Mouse (Mus musculus): ENCODE data around the gene Ptgdr.

DNA sequence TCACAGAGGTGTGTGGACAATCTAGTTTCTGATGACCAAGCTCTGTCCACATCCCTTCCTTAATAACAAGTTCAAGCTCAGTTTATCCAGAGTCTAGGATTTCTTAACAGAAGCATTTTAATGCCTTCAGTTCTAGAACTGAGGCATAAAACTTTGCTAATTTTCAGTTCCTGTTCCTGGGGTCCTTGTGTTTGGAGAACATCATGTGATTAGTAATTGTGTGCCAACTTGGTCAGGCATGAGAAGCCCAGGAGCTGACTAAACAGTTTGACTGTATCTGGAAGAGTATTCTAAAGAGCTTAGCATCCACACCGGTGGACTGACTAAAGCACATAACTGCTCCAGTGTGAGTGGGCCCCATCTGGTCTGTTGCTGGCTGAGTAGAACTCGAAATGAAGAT, 24.0 kb downstream of the Ptgdr start:
- TF ChIP-seq CTCF (IDR thresholded peaks at IDR 0.05; ENCODE audit: low read depth, low read length): no peak
- TF ChIP-seq POLR2A (IDR thresholded peaks at IDR 0.05; ENCODE audit: borderline replicate concordance, low read depth, low read length): no peak

All from bone marrow macrophage, adult 2 months (primary cell).